Mouse (Mus musculus): ENCODE data around the gene Fbxo27. TPM values are rescaled to one million over a fixed set of nuclear protein-coding genes. Genes with fewer than 3 reads are reported as not detected.

Gene Fbxo27
- polyA plus RNA-seq, 2 experiments: 0.15 to 0.55 TPM

DNA sequence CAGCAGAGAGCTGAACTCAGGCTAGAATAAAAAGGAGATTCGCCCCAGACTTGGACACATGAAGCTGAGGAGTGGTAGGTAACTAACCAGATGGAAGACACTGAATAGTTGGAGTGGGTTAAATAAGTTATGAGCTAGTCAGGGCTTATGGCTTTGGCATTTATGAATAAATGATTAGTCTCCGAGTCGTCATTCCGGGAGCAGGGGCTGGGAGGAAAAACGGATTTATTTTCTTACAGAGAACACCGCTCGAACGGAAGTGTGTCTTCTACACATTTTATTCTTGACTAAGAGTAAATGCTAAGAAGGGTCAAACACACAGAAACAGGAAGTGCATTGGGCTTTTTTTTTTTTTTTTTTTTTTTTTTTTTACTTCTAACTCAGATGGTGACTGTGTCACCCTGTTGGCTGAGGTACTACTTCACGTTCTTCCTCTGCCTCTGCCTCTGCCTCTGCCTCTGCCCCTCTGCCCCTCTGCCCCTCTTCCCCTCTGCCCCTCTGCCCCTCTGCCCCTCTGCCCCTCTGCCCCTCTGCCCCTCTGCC is 10.0 kb downstream of the Fbxo27 start:
- H3K4me3 ChIP-seq (ENCODE audit: insufficient read depth in 1 of 2, low read depth in 2 of 2, low read length in 2 of 2): no peak overlapping the region
- H3K27me3 ChIP-seq (ENCODE audit: control insufficient read depth, insufficient read depth, low read length): no peaks in the 10 kb centered on the region
- H3K27ac ChIP-seq: no peak overlapping the region
- H3K4me1 ChIP-seq (replicated peaks; ENCODE audit: control insufficient read depth in 2 of 2, insufficient read depth in 2 of 2, low read length in 1 of 2): no peaks in the 10 kb centered on the region
- WGBS (ENCODE audit: insufficient replicate concordance): 53% methylated on average over 9 of the region's 9 CpGs
- TF ChIP-seq EP300 (IDR thresholded peaks at IDR 0.05; ENCODE audit: low read depth) (no peak), CTCF (IDR thresholded peaks at IDR 0.05; ENCODE audit: low read depth) (no peak)
- H3K9me3 ChIP-seq (ENCODE audit: control insufficient read depth, low read length): no peaks in the 10 kb centered on the region
- ATAC-seq (ENCODE audit: insufficient read depth) (no peak), DNase-seq (ENCODE audit: low read depth in 3 of 3, low spot score in 3 of 3) (no peak)
- H3K9ac ChIP-seq (replicated peaks): no peak overlapping the region
- no peaks in the 10 kb centered on the region for H3K36me3 ChIP-seq (replicated peaks; ENCODE audit: control insufficient read depth, insufficient read depth, low read depth)
- no peak overlapping the region for H3K4me2 ChIP-seq (ENCODE audit: low read depth)

DNA sequence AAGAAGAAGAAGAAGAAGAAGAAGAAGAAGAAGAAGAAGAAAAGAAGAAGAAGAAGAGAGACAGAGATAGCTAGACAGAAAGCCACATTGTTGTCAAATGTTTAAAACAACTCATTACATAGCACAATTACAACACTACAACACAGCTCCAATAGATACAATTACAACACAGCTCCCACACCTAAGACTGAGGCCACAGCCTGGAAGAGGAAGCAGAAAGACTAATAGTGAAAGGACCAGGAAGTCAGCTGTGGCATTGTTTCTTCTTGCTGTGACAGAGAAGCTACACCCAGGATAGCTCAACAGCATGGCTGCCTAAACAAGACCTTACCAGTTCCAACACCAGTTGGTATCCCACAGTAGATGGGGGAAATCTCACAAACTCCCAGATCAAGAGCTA is 16.8 kb downstream of the Fbxo27 start:
- Histone ChIP-seq H3K36me3 (replicated peaks; ENCODE audit: control insufficient read depth, insufficient read depth, low read depth) (no peaks in the 10 kb centered on the region), H3K4me2 (ENCODE audit: low read depth) (no peak overlapping the region), H3K4me1 (replicated peaks; ENCODE audit: control insufficient read depth in 2 of 2, insufficient read depth in 2 of 2, low read length in 1 of 2) (no peaks in the 10 kb centered on the region), H3K9ac (replicated peaks) (no peak overlapping the region), H3K9me3 (ENCODE audit: control insufficient read depth, low read length) (no peaks in the 10 kb centered on the region), H3K27ac (no peak overlapping the region), H3K27me3 (ENCODE audit: control insufficient read depth, insufficient read depth, low read length) (no peaks in the 10 kb centered on the region), H3K4me3 (ENCODE audit: insufficient read depth in 1 of 2, low read depth in 2 of 2, low read length in 2 of 2) (no peak overlapping the region)
- DNase-seq (ENCODE audit: low read depth in 3 of 3, low spot score in 3 of 3) (no peak), ATAC-seq (ENCODE audit: insufficient read depth) (no peak)
- TF ChIP-seq EP300 (IDR thresholded peaks at IDR 0.05; ENCODE audit: low read depth) (no peak), CTCF (IDR thresholded peaks at IDR 0.05; ENCODE audit: low read depth) (no peak)

DNA sequence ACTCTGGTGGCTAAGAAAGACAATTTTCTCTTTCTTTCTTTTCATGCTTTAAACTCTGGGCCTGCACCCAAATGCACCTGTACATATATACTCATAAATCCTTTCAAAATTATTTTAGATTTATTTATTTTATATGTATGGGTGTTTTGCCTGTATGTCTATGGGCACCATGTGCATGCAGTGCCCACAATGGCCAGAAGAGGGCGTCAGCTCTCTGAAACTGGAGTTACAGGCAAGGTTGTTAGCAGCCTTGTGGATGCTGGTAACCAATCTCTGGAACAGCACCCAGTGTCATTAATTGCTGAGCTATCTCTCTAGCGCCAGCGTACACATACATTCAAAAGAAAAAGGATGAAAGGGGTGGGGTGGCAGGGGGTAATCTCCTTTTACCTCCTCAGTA is 18.3 kb downstream of the Fbxo27 start:
- Histone ChIP-seq H3K36me3 (replicated peaks; ENCODE audit: control insufficient read depth, insufficient read depth, low read depth) (no peaks in the 10 kb centered on the region), H3K4me2 (ENCODE audit: low read depth) (no peak overlapping the region), H3K9me3 (ENCODE audit: control insufficient read depth, low read length) (no peaks in the 10 kb centered on the region), H3K4me1 (replicated peaks; ENCODE audit: control insufficient read depth in 2 of 2, insufficient read depth in 2 of 2, low read length in 1 of 2) (no peaks in the 10 kb centered on the region), H3K27me3 (ENCODE audit: control insufficient read depth, insufficient read depth, low read length) (no peaks in the 10 kb centered on the region; the same call in 1 of the 2 replicates), H3K27ac (no peak overlapping the region), H3K9ac (replicated peaks) (no peak overlapping the region), H3K4me3 (ENCODE audit: insufficient read depth in 1 of 2, low read depth in 2 of 2, low read length in 2 of 2) (no peak overlapping the region)
- ATAC-seq (ENCODE audit: insufficient read depth) (no peak), DNase-seq (ENCODE audit: low read depth in 3 of 3, low spot score in 3 of 3) (no peak)
- WGBS (ENCODE audit: insufficient replicate concordance): 60% methylated on average over 3 of the region's 3 CpGs
- peak; percentile 57 for TF ChIP-seq CTCF (IDR thresholded peaks at IDR 0.05; ENCODE audit: low read depth)
- no peak for TF ChIP-seq EP300 (IDR thresholded peaks at IDR 0.05; ENCODE audit: low read depth)

DNA sequence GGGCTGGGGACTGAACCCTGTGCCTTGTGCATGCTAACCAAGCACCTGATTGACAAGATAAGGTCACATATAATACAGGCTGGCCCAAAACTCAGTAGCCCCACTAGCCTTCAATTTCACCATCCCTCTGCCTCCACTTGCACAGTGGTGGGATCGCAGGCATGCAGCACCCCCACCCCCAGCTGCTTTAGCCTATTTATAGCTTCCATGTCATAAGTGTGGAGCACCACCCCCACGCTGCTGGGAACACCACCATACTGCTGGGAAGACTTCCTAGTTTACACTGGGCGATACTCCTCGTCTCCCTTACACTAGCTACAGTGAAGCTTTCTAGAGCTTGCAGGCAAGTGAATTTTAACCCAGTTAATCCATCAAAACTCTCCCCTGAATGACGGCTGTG is 22.0 kb downstream of the Fbxo27 start:
- TF ChIP-seq EP300 (IDR thresholded peaks at IDR 0.05; ENCODE audit: low read depth): no peak
- TF ChIP-seq CTCF (IDR thresholded peaks at IDR 0.05; ENCODE audit: low read depth): no peak
- no peaks in the 10 kb centered on the region; the same call in 1 of the 2 replicates for H3K27me3 ChIP-seq (ENCODE audit: control insufficient read depth, insufficient read depth, low read length)
- no peaks in the 10 kb centered on the region for H3K4me1 ChIP-seq (replicated peaks; ENCODE audit: control insufficient read depth in 2 of 2, insufficient read depth in 2 of 2, low read length in 1 of 2)
- H3K27ac ChIP-seq: no peak overlapping the region
- WGBS (ENCODE audit: insufficient replicate concordance): 67% methylated on average over 5 of the region's 5 CpGs
- no peaks in the 10 kb centered on the region for H3K9me3 ChIP-seq (ENCODE audit: control insufficient read depth, low read length)
- H3K9ac ChIP-seq (replicated peaks): no peak overlapping the region
- H3K4me2 ChIP-seq (ENCODE audit: low read depth): no peak overlapping the region
- no peaks in the 10 kb centered on the region for H3K36me3 ChIP-seq (replicated peaks; ENCODE audit: control insufficient read depth, insufficient read depth, low read depth)
- DNase-seq (ENCODE audit: low read depth in 3 of 3, low spot score in 3 of 3) (no peak), ATAC-seq (ENCODE audit: insufficient read depth) (no peak)
- H3K4me3 ChIP-seq (ENCODE audit: insufficient read depth in 1 of 2, low read depth in 2 of 2, low read length in 2 of 2): no peak overlapping the region

- Histone ChIP-seq H3K27ac (no peak overlapping the region), H3K4me2 (ENCODE audit: low read depth) (no peak overlapping the region), H3K9me3 (ENCODE audit: control insufficient read depth, low read length) (no peaks in the 10 kb centered on the region), H3K36me3 (replicated peaks; ENCODE audit: control insufficient read depth, insufficient read depth, low read depth) (no peaks in the 10 kb centered on the region), H3K27me3 (ENCODE audit: control insufficient read depth, insufficient read depth, low read length) (no peaks in the 10 kb centered on the region; the same call in 1 of the 2 replicates), H3K4me3 (ENCODE audit: insufficient read depth in 1 of 2, low read depth in 2 of 2, low read length in 2 of 2) (no peak overlapping the region), H3K4me1 (replicated peaks; ENCODE audit: control insufficient read depth in 2 of 2, insufficient read depth in 2 of 2, low read length in 1 of 2) (no peaks in the 10 kb centered on the region), H3K9ac (replicated peaks) (no peak overlapping the region)
- TF ChIP-seq CTCF (IDR thresholded peaks at IDR 0.05; ENCODE audit: low read depth): 0 out of 2 replicates have a peak, but pooled peaks have one; percentile 1
- no peak for TF ChIP-seq EP300 (IDR thresholded peaks at IDR 0.05; ENCODE audit: low read depth)
- DNase-seq (ENCODE audit: low read depth in 3 of 3, low spot score in 3 of 3): no peak
- 65% methylated on average over 2 of the region's 2 CpGs for WGBS (ENCODE audit: insufficient replicate concordance)
- no peak for ATAC-seq (ENCODE audit: insufficient read depth)
These were observed 22.9 kb downstream of the Fbxo27 start for GRCm38 (mm10) chr7:28715598-28715997.

Data from liver, embryonic 14.5 days (tissue).